Mouse (Mus musculus) liver, embryonic 12.5 days (tissue): ENCODE data around the gene C1qc. TPM values are rescaled to one million over a fixed set of nuclear protein-coding genes. Genes with fewer than 3 reads are reported as not detected.

Source experiments
- ATAC-seq: fragments of 200-750 bp; cut with Nextera tagmentation; 2 replicates; pipeline ENCODE4 v1.8.0; 2017; ENCODE audit warnings: moderate number of reproducible peaks, mild to moderate bottlenecking, moderate library complexity
- H3K27ac ChIP-seq: fragments of 300-500 bp; sonication (generic); 2 replicates; pipeline ENCODE4 v1.5.1; 2016; ENCODE audit warnings: mild to moderate bottlenecking
- H3K27me3 ChIP-seq: fragments of 300-500 bp; sonication (generic); replicated peaks from 2 replicates; pipeline ENCODE4 v1.6.1; 2016; ENCODE audit warnings: mild to moderate bottlenecking, moderate library complexity
- H3K36me3 ChIP-seq: fragments of 300-500 bp; sonication (generic); 2 replicates; pipeline ENCODE4 v1.6.1; 2016; ENCODE audit warnings: mild to moderate bottlenecking, moderate library complexity
- H3K4me1 ChIP-seq: fragments of 300-500 bp; sonication (generic); 2 replicates; pipeline ENCODE4 v1.6.1; 2016
- H3K4me2 ChIP-seq: fragments of 300-500 bp; sonication (generic); 2 replicates; pipeline ENCODE4 v1.6.1; 2016; ENCODE audit warnings: mild to moderate bottlenecking, moderate library complexity
- H3K4me3 ChIP-seq: fragments of 300-500 bp; sonication (generic); 2 replicates; pipeline ENCODE4 v1.5.1; 2016; ENCODE audit warnings: mild to moderate bottlenecking, moderate library complexity
- H3K9ac ChIP-seq: fragments of 300-500 bp; sonication (generic); 2 replicates; pipeline ENCODE4 v1.6.1; 2016; ENCODE audit warnings: mild to moderate bottlenecking, moderate library complexity
- H3K9me3 ChIP-seq: fragments of 300-500 bp; sonication (generic); replicated peaks from 2 replicates; pipeline ENCODE4 v1.6.1; 2016; ENCODE audit warnings: mild to moderate bottlenecking, moderate library complexity
- WGBS: fragments of 180-500 bp; shearing (Covaris S2); methylation state at CpG from one replicate; pipeline ENCODE4 v1.1.7; 2016; ENCODE audit not compliant: insufficient replicate concordance; 5-methylcytosine and 5-hydroxymethylcytosine counted together
- polyA plus RNA-seq: library from polyadenylated mRNA; unstranded; fragments of >200 nt; fragmentation: Nextera tagmentation; extraction: Ambion mirVana; gene quantifications from 2 replicates; pipeline ENCODE4 v1.2.1, GENCODE M21; 2016

Gene C1qc
- polyA plus RNA-seq, 1 experiment from 2014 or later, result 33.5 TPM

GRCm38 (mm10) chr4:136865531-136865930 lies 27.3 kb downstream of the C1qc start:
- no peak for ATAC-seq
- Histone ChIP-seq H3K27me3 (peaks cover 62% of the 10 kb centered on the region), H3K36me3 (no peaks in the 10 kb centered on the region), H3K9me3 (no peaks in the 10 kb centered on the region), H3K9ac (no peak overlapping the region), H3K27ac (no peak overlapping the region), H3K4me1 (0 out of 2 replicates have a peak, but pooled peaks cover 10% of the 10 kb centered on the region), H3K4me3 (no peak overlapping the region), H3K4me2 (no peak overlapping the region)
- 54% methylated on average over 5 of the region's 5 CpGs for WGBS

GRCm38 (mm10) chr4:136864751-136865470 lies 28.0 kb downstream of the C1qc start:
- no peaks in the 10 kb centered on the region for H3K36me3 ChIP-seq
- no peak overlapping the region for H3K4me3 ChIP-seq
- no peak overlapping the region for H3K9ac ChIP-seq
- no peak overlapping the region for H3K4me2 ChIP-seq
- H3K9me3 ChIP-seq, result no peaks in the 10 kb centered on the region
- WGBS, result 24% methylated on average over 15 of the region's 15 CpGs
- peaks cover 62% of the 10 kb centered on the region for H3K27me3 ChIP-seq
- ATAC-seq, result no peak
- H3K27ac ChIP-seq, result no peak overlapping the region
- 0 out of 2 replicates have a peak, but pooled peaks cover 10% of the 10 kb centered on the region for H3K4me1 ChIP-seq

DNA sequence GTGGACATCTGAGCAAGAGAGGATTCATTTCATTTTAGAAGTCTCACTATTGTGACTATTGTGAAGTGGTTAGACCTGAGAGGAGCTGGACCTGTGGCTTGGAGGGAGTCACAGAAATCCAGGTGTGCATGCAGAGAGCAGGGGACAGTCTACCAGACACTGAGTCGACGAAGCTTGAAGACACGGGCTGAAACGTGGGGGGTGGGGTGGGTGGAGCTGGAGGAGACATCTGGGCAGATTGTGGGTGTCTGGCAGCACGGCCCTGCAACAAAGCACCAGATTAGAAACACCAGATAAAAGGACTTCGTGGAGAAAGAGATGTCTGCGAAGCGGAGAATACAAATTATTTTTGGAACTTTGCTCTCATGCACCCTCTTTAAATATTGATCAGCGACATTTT lies 29.3 kb downstream of the C1qc start:
- no peak for ATAC-seq
- no peak overlapping the region for H3K27ac ChIP-seq
- H3K4me1 ChIP-seq, result 0 out of 2 replicates have a peak, but pooled peaks cover 10% of the 10 kb centered on the region
- no peak overlapping the region for H3K4me2 ChIP-seq
- no peak overlapping the region for H3K4me3 ChIP-seq
- H3K9me3 ChIP-seq, result no peaks in the 10 kb centered on the region
- WGBS, result 24% methylated on average over 9 of the region's 9 CpGs
- peaks cover 62% of the 10 kb centered on the region for H3K27me3 ChIP-seq
- H3K36me3 ChIP-seq, result no peaks in the 10 kb centered on the region
- no peak overlapping the region for H3K9ac ChIP-seq

- Histone ChIP-seq H3K4me3 (no peak overlapping the region), H3K4me1 (0 out of 2 replicates have a peak, but pooled peaks cover 7% of the 10 kb centered on the region), H3K9ac (no peak overlapping the region), H3K27ac (no peak overlapping the region), H3K27me3 (peaks cover 57% of the 10 kb centered on the region), H3K36me3 (no peaks in the 10 kb centered on the region), H3K4me2 (no peak overlapping the region), H3K9me3 (no peaks in the 10 kb centered on the region)
- WGBS, result 55% methylated on average over 2 of the region's 2 CpGs
- ATAC-seq, result no peak
Observed at GRCm38 (mm10) chr4:136862411-136862810, 30.5 kb downstream of the C1qc start.

DNA sequence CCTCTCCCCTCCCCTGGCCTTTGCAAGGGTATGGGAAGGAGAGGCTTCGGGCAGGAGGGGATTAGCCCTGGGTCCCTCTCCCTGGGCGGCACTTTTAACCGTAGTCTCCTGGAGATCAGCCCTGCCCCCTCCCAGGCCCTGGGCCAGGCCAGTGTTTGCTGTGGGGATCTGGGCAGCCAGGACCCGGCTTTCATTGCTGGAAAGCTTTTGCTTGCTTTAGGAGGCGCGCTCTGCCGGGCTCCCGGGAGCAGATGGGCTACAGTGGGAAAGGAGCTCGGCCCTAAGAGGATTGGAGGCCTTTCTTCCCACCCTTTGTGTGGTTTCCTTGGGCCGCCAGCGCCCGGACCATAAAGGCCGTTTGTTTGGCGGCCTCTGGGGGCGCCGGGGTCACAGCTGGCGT lies 31.1 kb downstream of the C1qc start:
- Histone ChIP-seq H3K27ac (no peak overlapping the region), H3K27me3 (peaks cover 54% of the 10 kb centered on the region), H3K36me3 (no peaks in the 10 kb centered on the region), H3K4me1 (0 out of 2 replicates have a peak, but pooled peaks cover 7% of the 10 kb centered on the region), H3K9me3 (no peaks in the 10 kb centered on the region), H3K9ac (no peak overlapping the region), H3K4me2 (peak overlapping the region; percentile 9; the same call in 1 of the 2 replicates), H3K4me3 (no peak overlapping the region)
- WGBS, result 24% methylated on average over 17 of the region's 17 CpGs
- no peak for ATAC-seq

DNA sequence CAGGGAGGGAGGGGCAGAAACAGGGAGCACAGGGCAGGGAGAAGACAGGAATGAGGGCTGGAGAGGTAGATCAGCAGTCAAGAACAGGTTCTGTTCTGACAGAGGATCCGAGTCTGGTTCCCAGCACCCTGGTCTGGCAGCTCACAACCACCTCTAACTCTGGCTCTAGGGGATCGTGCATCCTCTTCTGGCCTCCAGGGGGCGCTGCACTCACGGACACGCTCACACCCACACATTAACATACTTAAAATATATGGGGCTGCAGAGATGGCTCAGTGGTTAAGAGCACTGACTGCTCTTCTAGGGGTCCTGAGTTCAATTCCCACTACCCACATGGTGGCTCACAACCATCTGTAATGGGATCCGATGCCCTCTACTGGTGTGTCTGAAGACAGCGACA lies 32.8 kb downstream of the C1qc start:
- H3K4me1 ChIP-seq, result 0 out of 2 replicates have a peak, but pooled peaks cover 7% of the 10 kb centered on the region
- H3K36me3 ChIP-seq, result no peaks in the 10 kb centered on the region
- H3K27ac ChIP-seq, result no peak overlapping the region
- H3K9ac ChIP-seq, result no peak overlapping the region
- H3K9me3 ChIP-seq, result no peaks in the 10 kb centered on the region
- ATAC-seq, result no peak
- no peak overlapping the region for H3K4me2 ChIP-seq
- 67% methylated on average over 7 of the region's 7 CpGs for WGBS
- H3K4me3 ChIP-seq, result no peak overlapping the region
- H3K27me3 ChIP-seq, result peaks cover 44% of the 10 kb centered on the region

GRCm38 (mm10) chr4:136855081-136855480 lies 37.8 kb downstream of the C1qc start:
- H3K36me3 ChIP-seq, result no peaks in the 10 kb centered on the region
- no peak overlapping the region for H3K4me2 ChIP-seq
- H3K9me3 ChIP-seq, result no peaks in the 10 kb centered on the region
- H3K27ac ChIP-seq, result no peak overlapping the region
- no peak for ATAC-seq
- H3K4me3 ChIP-seq, result no peak overlapping the region
- no peaks in the 10 kb centered on the region for H3K4me1 ChIP-seq
- no peak overlapping the region for H3K9ac ChIP-seq
- 22% methylated on average over 6 of the region's 6 CpGs for whole genome bisulfite sequencing
- 0 out of 2 replicates have a peak, but pooled peaks cover 5% of the 10 kb centered on the region for H3K27me3 ChIP-seq

- Histone ChIP-seq H3K36me3 (no peaks in the 10 kb centered on the region), H3K9ac (no peak overlapping the region), H3K4me1 (no peaks in the 10 kb centered on the region), H3K27me3 (peaks cover 12% of the 10 kb centered on the region), H3K27ac (no peak overlapping the region), H3K4me3 (no peak overlapping the region), H3K4me2 (no peak overlapping the region), H3K9me3 (no peaks in the 10 kb centered on the region)
- ATAC-seq, result no peak
- 75% methylated on average over 12 of the region's 12 CpGs for WGBS
Observed at GRCm38 (mm10) chr4:136852989-136853388, 39.9 kb downstream of the C1qc start.

DNA sequence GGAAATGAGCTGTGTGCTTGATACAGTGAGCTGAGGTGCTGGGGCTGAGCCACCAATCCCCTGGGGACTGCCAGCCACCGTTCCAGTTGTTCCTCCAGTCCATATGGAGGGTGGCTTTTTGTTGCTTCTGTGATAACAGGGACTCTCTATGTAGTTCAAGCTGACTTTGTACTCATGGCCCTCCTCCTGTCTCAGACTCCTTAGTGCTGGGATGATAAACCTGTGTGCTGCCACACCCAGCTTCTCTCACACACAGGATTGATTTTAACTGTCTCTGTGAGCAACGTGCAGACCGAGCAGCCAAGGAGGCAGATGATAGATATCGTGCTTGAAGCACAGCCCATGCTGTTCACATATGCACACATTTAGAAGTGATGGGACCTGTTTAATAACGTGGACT lies 40.7 kb downstream of the C1qc start:
- no peaks in the 10 kb centered on the region for H3K9me3 ChIP-seq
- 37% methylated on average over 5 of the region's 5 CpGs for WGBS
- H3K36me3 ChIP-seq, result no peaks in the 10 kb centered on the region
- no peaks in the 10 kb centered on the region for H3K4me1 ChIP-seq
- no peak overlapping the region for H3K9ac ChIP-seq
- H3K4me2 ChIP-seq, result no peak overlapping the region
- no peak overlapping the region for H3K4me3 ChIP-seq
- no peak for ATAC-seq
- H3K27me3 ChIP-seq, result peaks cover 15% of the 10 kb centered on the region
- no peak overlapping the region for H3K27ac ChIP-seq

- peaks cover 16% of the 10 kb centered on the region for H3K27me3 ChIP-seq
- WGBS, result 62% methylated on average over 4 of the region's 4 CpGs
- ATAC-seq, result no peak
Observed at GRCm38 (mm10) chr4:136848565-136848964, 44.3 kb downstream of the C1qc start.

GRCm38 (mm10) chr4:136847166-136847565 lies 45.7 kb downstream of the C1qc start:
- Histone ChIP-seq H3K27me3 (peaks cover 16% of the 10 kb centered on the region), H3K4me1 (no peaks in the 10 kb centered on the region; the same call in 1 of the 2 replicates), H3K4me3 (no peak overlapping the region), H3K9me3 (no peaks in the 10 kb centered on the region), H3K9ac (no peak overlapping the region), H3K27ac (no peak overlapping the region), H3K36me3 (no peaks in the 10 kb centered on the region), H3K4me2 (no peak overlapping the region)
- ATAC-seq, result no peak
- WGBS, result 67% methylated on average over 6 of the region's 6 CpGs

More at GRCm38 (mm10) chr4:136848565-136848964, 44.3 kb downstream of the C1qc start:
- Histone ChIP-seq H3K36me3 (no peaks in the 10 kb centered on the region), H3K4me2 (no peak overlapping the region), H3K9me3 (no peaks in the 10 kb centered on the region), H3K27ac (no peak overlapping the region), H3K4me3 (no peak overlapping the region), H3K9ac (no peak overlapping the region), H3K4me1 (no peaks in the 10 kb centered on the region)

GRCm38 (mm10) chr4:136842802-136843201 lies 50.1 kb downstream of the C1qc start:
- no peaks in the 10 kb centered on the region for H3K36me3 ChIP-seq
- no peak overlapping the region for H3K4me2 ChIP-seq
- ATAC-seq, result no peak
- no peaks in the 10 kb centered on the region for H3K9me3 ChIP-seq
- WGBS, result 69% methylated on average over 10 of the region's 10 CpGs
- H3K4me3 ChIP-seq, result no peak overlapping the region
- H3K27me3 ChIP-seq, result peaks cover 33% of the 10 kb centered on the region
- H3K4me1 ChIP-seq, result no peaks in the 10 kb centered on the region; the same call in 1 of the 2 replicates
- no peak overlapping the region for H3K27ac ChIP-seq
- no peak overlapping the region for H3K9ac ChIP-seq
